ENCODE assay signal across 32 mouse cellular contexts in genomic region chr10:78201182-78201581, GRCm38 (mm10). TPM values are rescaled to one million over a fixed set of nuclear protein-coding genes. Genes with fewer than 3 reads are reported as not detected.
DNase-seq lines count a peak whose midpoint lies in the region; ATAC-seq and TF ChIP-seq lines count a peak whose summit lies in the region.
"Had no signal": no experiment of that assay in that cellular context is flagged by ENCODE, and none has a peak within 500 bp of the region (broad histone marks: within the 10 kb centered on the region; RNA-seq: fewer than 3 reads in every experiment).

No protein-coding gene starts in this region.

- WGBS in liver, embryonic 12.5 days (ENCODE audit: insufficient replicate concordance): 37% methylated on average over 4 of the region's 4 CpGs
- WGBS in liver, postnatal 0 days (ENCODE audit: insufficient replicate concordance): 57% methylated on average over 4 of the region's 4 CpGs
- 81% methylated on average over 4 of the region's 4 CpGs for WGBS in stomach, embryonic 15.5 days
- WGBS in stomach, postnatal 0 days: 88% methylated on average over 4 of the region's 4 CpGs
- WGBS in liver, embryonic 15.5 days (ENCODE audit: insufficient replicate concordance): 37% methylated on average over 4 of the region's 4 CpGs

- H3K4me2 ChIP-seq in liver, embryonic 12.5 days: no peak overlapping the region
- H3K4me2 ChIP-seq in liver, postnatal 0 days (ENCODE audit: low read depth, low read length): no peak overlapping the region
- H3K4me2 ChIP-seq in stomach, embryonic 15.5 days: no peak overlapping the region
- H3K4me2 ChIP-seq in stomach, postnatal 0 days (replicated peaks; ENCODE audit: low read depth): no peak overlapping the region
- peak overlapping the region; percentile 11; the same call in 1 of the 2 replicates for H3K4me2 ChIP-seq in liver, embryonic 15.5 days
- H3K4me2 ChIP-seq: embryonic facial prominence, embryonic 13.5 days; heart, embryonic 11.5 days; heart, embryonic 15.5 days; hindbrain, embryonic 13.5 days had no signal

- no peak overlapping the region for H3K4me3 ChIP-seq in liver, embryonic 12.5 days
- no peak overlapping the region for H3K4me3 ChIP-seq in liver, postnatal 0 days (ENCODE audit: low read depth, low read length)
- H3K4me3 ChIP-seq in stomach, embryonic 15.5 days (replicated peaks): no peak overlapping the region
- no peak overlapping the region for H3K4me3 ChIP-seq in stomach, postnatal 0 days (ENCODE audit: low read depth, low read length)
- H3K4me3 ChIP-seq in liver, embryonic 15.5 days (replicated peaks): no peak overlapping the region
- H3K4me3 ChIP-seq: embryonic facial prominence, embryonic 10.5 days; embryonic facial prominence, embryonic 13.5 days; gastrocnemius, adult 2 months; heart, embryonic 15.5 days; hindbrain, embryonic 10.5 days; hindbrain, embryonic 13.5 days had no signal

- peaks cover 14% of the 10 kb centered on the region for H3K4me1 ChIP-seq in liver, embryonic 12.5 days
- no peaks in the 10 kb centered on the region for H3K4me1 ChIP-seq in liver, postnatal 0 days (ENCODE audit: insufficient read depth)
- H3K4me1 ChIP-seq in stomach, embryonic 15.5 days: no peaks in the 10 kb centered on the region
- H3K4me1 ChIP-seq in stomach, postnatal 0 days (replicated peaks; ENCODE audit: control insufficient read depth, insufficient read depth): no peaks in the 10 kb centered on the region
- H3K4me1 ChIP-seq in liver, embryonic 15.5 days (replicated peaks): peaks cover 42% of the 10 kb centered on the region
- H3K4me1 ChIP-seq: embryonic facial prominence, embryonic 10.5 days; embryonic facial prominence, embryonic 13.5 days; heart, embryonic 15.5 days; hindbrain, embryonic 10.5 days; hindbrain, embryonic 13.5 days had no signal

- ATAC-seq in liver, embryonic 12.5 days: peak; percentile 69
- ATAC-seq in liver, postnatal 0 days: no peak
- ATAC-seq in stomach, embryonic 15.5 days (ENCODE audit: insufficient read depth, low FRiP score, low read depth): peak; percentile 23; the same call in 1 of the 2 replicates
- no peak for ATAC-seq in stomach, postnatal 0 days (ENCODE audit: low FRiP score, low TSS enrichment)
- peak; percentile 80 for ATAC-seq in liver, embryonic 15.5 days (ENCODE audit: insufficient read depth)
- peak; percentile 65 for ATAC-seq in megakaryocyte-erythroid progenitor cell, adult 5-6 weeks (replicated peaks; ENCODE audit: low FRiP score, low TSS enrichment, poor library complexity, severe bottlenecking)
- ATAC-seq: forebrain, embryonic 14.5 days; forebrain, postnatal 0 days; hindbrain, embryonic 16.5 days; Patski had no signal

- TF ChIP-seq CTCF in liver, postnatal 0 days (IDR thresholded peaks at IDR 0.05; ENCODE audit: low read depth): no peak
- no peak for TF ChIP-seq CTCF in stomach, postnatal 0 days (IDR thresholded peaks at IDR 0.05; ENCODE audit: low read depth)

- H3K27me3 ChIP-seq in liver, embryonic 12.5 days (replicated peaks): no peaks in the 10 kb centered on the region
- no peaks in the 10 kb centered on the region for H3K27me3 ChIP-seq in liver, postnatal 0 days (ENCODE audit: insufficient read depth, low read length)
- H3K27me3 ChIP-seq in stomach, embryonic 15.5 days (replicated peaks): no peaks in the 10 kb centered on the region
- no peaks in the 10 kb centered on the region for H3K27me3 ChIP-seq in stomach, postnatal 0 days (ENCODE audit: control insufficient read depth, insufficient read depth, low read length)
- no peaks in the 10 kb centered on the region for H3K27me3 ChIP-seq in liver, embryonic 15.5 days
- H3K27me3 ChIP-seq: CH12.LX; embryonic facial prominence, embryonic 13.5 days; heart, embryonic 15.5 days; hindbrain, embryonic 13.5 days; Patski had no signal

- H3K9me3 ChIP-seq in liver, embryonic 12.5 days (replicated peaks): no peaks in the 10 kb centered on the region
- no peaks in the 10 kb centered on the region for H3K9me3 ChIP-seq in liver, postnatal 0 days (ENCODE audit: low read length)
- H3K9me3 ChIP-seq in stomach, embryonic 15.5 days: no peaks in the 10 kb centered on the region
- no peaks in the 10 kb centered on the region for H3K9me3 ChIP-seq in stomach, postnatal 0 days (ENCODE audit: control insufficient read depth, low read length)
- H3K9me3 ChIP-seq in liver, embryonic 15.5 days (replicated peaks): no peaks in the 10 kb centered on the region
- H3K9me3 ChIP-seq: embryonic facial prominence, embryonic 10.5 days; embryonic facial prominence, embryonic 13.5 days; G1E; heart, embryonic 15.5 days; hindbrain, embryonic 10.5 days; hindbrain, embryonic 13.5 days had no signal

- no peak for DNase-seq in liver, postnatal 0 days
- DNase-seq in stomach, postnatal 0 days (ENCODE audit: low spot score): no peak
- no peak for DNase-seq in layer of hippocampus, adult 18-20 months (ENCODE audit: low spot score in 2 of 2)
- no peak for DNase-seq in thymus, postnatal 14 days
- DNase-seq: adrenal gland, postnatal 10 days; adrenal gland, postnatal 36 days; cerebellum, adult 11 months; cerebellum, adult 2 months; cerebellum, adult 9-11 months; cerebellum, postnatal 25 days; embryo, embryonic 11 days; forebrain, postnatal 0 days; gastrocnemius, adult 2 months; gastrocnemius, postnatal 14 days; heart, adult 11 months; heart, postnatal 10 days; heart, postnatal 36 days had no signal

- 0 out of 2 replicates have a peak overlapping the region, but pooled peaks have one; percentile 31 for H3K9ac ChIP-seq in liver, embryonic 12.5 days
- no peak overlapping the region for H3K9ac ChIP-seq in liver, postnatal 0 days (replicated peaks)
- H3K9ac ChIP-seq in stomach, embryonic 15.5 days: no peak overlapping the region
- no peak overlapping the region for H3K9ac ChIP-seq in stomach, postnatal 0 days (ENCODE audit: low read length)
- H3K9ac ChIP-seq in liver, embryonic 15.5 days: no peak overlapping the region
- H3K9ac ChIP-seq: embryonic facial prominence, embryonic 13.5 days; forebrain, postnatal 0 days; heart, embryonic 15.5 days; hindbrain, embryonic 13.5 days had no signal

- H3K27ac ChIP-seq in liver, embryonic 12.5 days: no peak overlapping the region
- no peak overlapping the region for H3K27ac ChIP-seq in liver, postnatal 0 days (ENCODE audit: low read depth)
- no peak overlapping the region for H3K27ac ChIP-seq in stomach, embryonic 15.5 days
- no peak overlapping the region for H3K27ac ChIP-seq in stomach, postnatal 0 days (replicated peaks)
- peak overlapping the region; percentile 54 for H3K27ac ChIP-seq in liver, embryonic 15.5 days (replicated peaks)
- H3K27ac ChIP-seq: embryonic facial prominence, embryonic 10.5 days; embryonic facial prominence, embryonic 13.5 days; gastrocnemius, adult 2 months; heart, embryonic 15.5 days; hindbrain, embryonic 10.5 days; hindbrain, embryonic 13.5 days had no signal

- no peak for TF ChIP-seq EP300 in liver, postnatal 0 days (IDR thresholded peaks at IDR 0.05; ENCODE audit: low read depth)
- TF ChIP-seq EP300 in stomach, postnatal 0 days (optimal IDR thresholded peaks at IDR 0.05): no peak

- H3K36me3 ChIP-seq in liver, embryonic 12.5 days: peaks cover 100% of the 10 kb centered on the region
- H3K36me3 ChIP-seq in liver, postnatal 0 days (replicated peaks; ENCODE audit: insufficient read depth, low read length): peaks cover 91% of the 10 kb centered on the region
- H3K36me3 ChIP-seq in stomach, embryonic 15.5 days: peaks cover 70% of the 10 kb centered on the region
- peaks cover 26% of the 10 kb centered on the region for H3K36me3 ChIP-seq in stomach, postnatal 0 days (ENCODE audit: control insufficient read depth, insufficient read depth, low read length)
- H3K36me3 ChIP-seq in liver, embryonic 15.5 days (replicated peaks): peaks cover 100% of the 10 kb centered on the region

RNA-seq across cellular contexts. Expression of gene Pwp2, which starts 16.2 kb away (rescaled TPM):
- 23.9 and 25.5 TPM in 2 replicates for polyA plus RNA-seq in liver, embryonic 12.5 days (2016; fragmentation: Nextera tagmentation; extraction: Ambion mirVana)
- polyA plus RNA-seq in liver, postnatal 0 days (2015; fragmentation: Nextera tagmentation; extraction: Ambion mirVana): 5.3 and 6.1 TPM in 2 replicates
- 14.6 and 17.3 TPM in 2 replicates for polyA plus RNA-seq in stomach, embryonic 15.5 days (2015; fragmentation: Nextera tagmentation; extraction: Ambion mirVana)
- polyA plus RNA-seq in stomach, postnatal 0 days (2015; fragmentation: Nextera tagmentation; extraction: Ambion mirVana): 6.2 and 7.1 TPM in 2 replicates
- polyA plus RNA-seq in liver, embryonic 15.5 days (2015; fragmentation: Nextera tagmentation; extraction: Ambion mirVana): 10.5 and 11.4 TPM in 2 replicates
- total RNA-seq in megakaryocyte-erythroid progenitor cell, adult 5-6 weeks (2014; fragmentation: Nextera tagmentation): 25.5 and 31.4 TPM in 2 replicates
- total RNA-seq in megakaryocyte-erythroid progenitor cell, adult 5-6 weeks (2017): 37.0 and 47.2 TPM in 2 replicates
- total RNA-seq in layer of hippocampus, adult 18-20 months (2021): 10 to 100 TPM; 19.7 to 20.5 TPM

RNA-seq across cellular contexts. Expression of gene D10Jhu81e, which starts 31.6 kb away (rescaled TPM):
- 17.1 and 19.4 TPM in 2 replicates for polyA plus RNA-seq in liver, embryonic 12.5 days (2016; fragmentation: Nextera tagmentation; extraction: Ambion mirVana)
- polyA plus RNA-seq in liver, postnatal 0 days (2015; fragmentation: Nextera tagmentation; extraction: Ambion mirVana): 20.8 and 23.9 TPM in 2 replicates
- polyA plus RNA-seq in stomach, embryonic 15.5 days (2015; fragmentation: Nextera tagmentation; extraction: Ambion mirVana): 32.7 and 40.2 TPM in 2 replicates
- 28.4 and 33.9 TPM in 2 replicates for polyA plus RNA-seq in stomach, postnatal 0 days (2015; fragmentation: Nextera tagmentation; extraction: Ambion mirVana)
- 18.4 and 19.3 TPM in 2 replicates for polyA plus RNA-seq in liver, embryonic 15.5 days (2015; fragmentation: Nextera tagmentation; extraction: Ambion mirVana)
- total RNA-seq in megakaryocyte-erythroid progenitor cell, adult 5-6 weeks (2014; fragmentation: Nextera tagmentation): 42.1 and 48.7 TPM in 2 replicates
- total RNA-seq in megakaryocyte-erythroid progenitor cell, adult 5-6 weeks (2017): 94.9 and 103 TPM in 2 replicates
- 100 to 1,000 TPM; 129 to 132 TPM for total RNA-seq in layer of hippocampus, adult 18-20 months (2021)

RNA-seq across cellular contexts. Expression of gene Trappc10, which starts 43.3 kb away (rescaled TPM):
- polyA plus RNA-seq in liver, embryonic 12.5 days (2016; fragmentation: Nextera tagmentation; extraction: Ambion mirVana): 21.9 and 24.5 TPM in 2 replicates
- polyA plus RNA-seq in liver, postnatal 0 days (2015; fragmentation: Nextera tagmentation; extraction: Ambion mirVana): 13.9 and 14.7 TPM in 2 replicates
- polyA plus RNA-seq in stomach, embryonic 15.5 days (2015; fragmentation: Nextera tagmentation; extraction: Ambion mirVana): 15.6 and 18.2 TPM in 2 replicates
- polyA plus RNA-seq in stomach, postnatal 0 days (2015; fragmentation: Nextera tagmentation; extraction: Ambion mirVana): 14.7 and 17.8 TPM in 2 replicates
- polyA plus RNA-seq in liver, embryonic 15.5 days (2015; fragmentation: Nextera tagmentation; extraction: Ambion mirVana): 15.7 and 15.9 TPM in 2 replicates
- total RNA-seq in megakaryocyte-erythroid progenitor cell, adult 5-6 weeks (2014; fragmentation: Nextera tagmentation): 52.9 and 57.7 TPM in 2 replicates
- 26.6 and 29.5 TPM in 2 replicates for total RNA-seq in megakaryocyte-erythroid progenitor cell, adult 5-6 weeks (2017)
- total RNA-seq in layer of hippocampus, adult 18-20 months (2021): 10 to 100 TPM; 81.2 to 86.4 TPM

Comparison
In these comparisons a context has a peak if more than half of its experiments do, and no peak if none do; other contexts are left out.
1. ATAC-seq: peak in liver, embryonic 12.5 days (single experiment), stomach, embryonic 15.5 days (single experiment), liver, embryonic 15.5 days (single experiment) and megakaryocyte-erythroid progenitor cell, adult 5-6 weeks (single experiment); none in liver, postnatal 0 days (single experiment) and stomach, postnatal 0 days (single experiment).